18 mouse cellular contexts compared by ENCODE assay signal in genomic region chr10:122685297-122685696, GRCm38 (mm10).
"Had no signal": no experiment of that assay in that cellular context is flagged by ENCODE, and none has a peak within 500 bp of the region (broad histone marks: within the 10 kb centered on the region; RNA-seq: fewer than 3 reads in every experiment).

No protein-coding gene starts in this region.

- H3K27me3 ChIP-seq: neural tube, embryonic 13.5 days; neural tube, embryonic 15.5 days had no signal

- H3K4me3 ChIP-seq: midbrain, embryonic 10.5 days; myocyte; neural tube, embryonic 13.5 days; neural tube, embryonic 15.5 days had no signal

- H3K27ac ChIP-seq: midbrain, embryonic 10.5 days; neural tube, embryonic 13.5 days; neural tube, embryonic 15.5 days had no signal

- H3K4me2 ChIP-seq: lung, embryonic 14.5 days; neural tube, embryonic 13.5 days; neural tube, embryonic 15.5 days had no signal

- DNase-seq: lung, adult 18-20 months; lung, embryonic 14.5 days; lung, postnatal 10 days; lung, postnatal 4 days; midbrain, embryonic 14.5 days; retina, postnatal 1 day; right cerebral cortex, adult 18-20 months; right cerebral cortex, postnatal 25 days; right cerebral cortex, postnatal 4 days; spleen, adult 18-20 months; thymus, adult 18-20 months; thymus, postnatal 14 days; thymus, postnatal 36 days had no signal

- ATAC-seq: midbrain, embryonic 16.5 days had no signal

- H3K9me3 ChIP-seq: midbrain, embryonic 10.5 days; neural tube, embryonic 13.5 days; neural tube, embryonic 15.5 days had no signal

- H3K36me3 ChIP-seq: midbrain, embryonic 10.5 days had no signal

- H3K9ac ChIP-seq: lung, embryonic 14.5 days; neural tube, embryonic 13.5 days; neural tube, embryonic 15.5 days had no signal
